Mouse (Mus musculus) kidney, adult 8-10 months (tissue): ENCODE results near the gene Slc22a23.

ENCODE experiments used
- DNase-seq, 2 experiments: peaks; one replicate each; pipeline ENCODE4 v3.0.0; 2022

Gene Slc22a23

GRCm38 (mm10) chr13:34343719-34344375 lies 1.1 kb downstream of the Slc22a23 start:
- peak in 1 of 2 experiments; percentile 25 for DNase-seq

- no peak for DNase-seq
These were observed 2.6 kb downstream of the Slc22a23 start for GRCm38 (mm10) chr13:34342286-34342890.

GRCm38 (mm10) chr13:34336895-34337294 lies 8.1 kb downstream of the Slc22a23 start:
- DNase-seq = no peak

- no peak for DNase-seq
These were observed 10.1 kb downstream of the Slc22a23 start for GRCm38 (mm10) chr13:34334847-34335246.

- no peak for DNase-seq
These were observed 12.2 kb downstream of the Slc22a23 start for GRCm38 (mm10) chr13:34332762-34333161.

- DNase-seq = no peak
These were observed 13.4 kb downstream of the Slc22a23 start for GRCm38 (mm10) chr13:34331399-34332186.

GRCm38 (mm10) chr13:34329589-34329988 lies 15.4 kb downstream of the Slc22a23 start:
- no peak for DNase-seq

GRCm38 (mm10) chr13:34326992-34327391 lies 18.0 kb downstream of the Slc22a23 start:
- no peak for DNase-seq

- DNase-seq = no peak
These were observed 21.6 kb downstream of the Slc22a23 start for GRCm38 (mm10) chr13:34323361-34323760.

- no peak for DNase-seq
These were observed 24.5 kb downstream of the Slc22a23 start for GRCm38 (mm10) chr13:34320482-34320881.

GRCm38 (mm10) chr13:34317051-34317450 lies 27.9 kb downstream of the Slc22a23 start:
- peak; percentile 81 to 87 for DNase-seq

GRCm38 (mm10) chr13:34316511-34316910 lies 28.5 kb downstream of the Slc22a23 start:
- no peak for DNase-seq

- no peak for DNase-seq
These were observed 31.9 kb downstream of the Slc22a23 start for GRCm38 (mm10) chr13:34313033-34313491.

- DNase-seq = no peak
These were observed 32.5 kb downstream of the Slc22a23 start for GRCm38 (mm10) chr13:34312346-34313002.

GRCm38 (mm10) chr13:34311593-34311992 lies 33.4 kb downstream of the Slc22a23 start:
- DNase-seq = no peak

- no peak for DNase-seq
These were observed 36.4 kb downstream of the Slc22a23 start for GRCm38 (mm10) chr13:34308604-34308927.

GRCm38 (mm10) chr13:34307696-34308603 lies 37.0 kb downstream of the Slc22a23 start:
- peak in 1 of 2 experiments; percentile 62 for DNase-seq

GRCm38 (mm10) chr13:34305964-34306671 lies 38.9 kb downstream of the Slc22a23 start:
- DNase-seq = no peak

GRCm38 (mm10) chr13:34304896-34305295 lies 40.1 kb downstream of the Slc22a23 start:
- peak; percentile 71 to 87 for DNase-seq

GRCm38 (mm10) chr13:34303386-34304016 lies 41.5 kb downstream of the Slc22a23 start:
- DNase-seq = no peak

GRCm38 (mm10) chr13:34301585-34301984 lies 43.4 kb downstream of the Slc22a23 start:
- DNase-seq = no peak
